Mouse (Mus musculus) hindbrain, embryonic 14.5 days (tissue): Measurements from ENCODE around the gene Fmnl2. TPM values are rescaled to one million over a fixed set of nuclear protein-coding genes. Genes with fewer than 3 reads are reported as not detected.
A peak's percentile ranks its signal among the peaks of the same experiment; 100 is the strongest.

ENCODE experiments used
- ATAC-seq: fragments of 200-750 bp; cut with Nextera tagmentation; 2 replicates; pipeline ENCODE4 v1.8.0; 2017; ENCODE audit warnings: moderate number of reproducible peaks, mild to moderate bottlenecking, moderate TSS enrichment, moderate library complexity; ENCODE audit not compliant: low FRiP score
- DNase-seq: peaks from one replicate; pipeline ENCODE4 v3.0.0-alpha.2; 2015; ENCODE audit warnings: low spot score
- H3K27ac ChIP-seq: fragments of 300-500 bp; sonication (generic); 2 replicates; pipeline ENCODE4 v1.5.1; 2014; ENCODE audit warnings: mild to moderate bottlenecking, moderate library complexity
- H3K27me3 ChIP-seq: fragments of 300-500 bp; sonication (generic); 2 replicates; pipeline ENCODE4 v1.6.1; 2014; ENCODE audit warnings: mild to moderate bottlenecking, low read length, mixed read lengths; ENCODE audit not compliant: control insufficient read depth, insufficient read depth
- H3K36me3 ChIP-seq: fragments of 300-500 bp; sonication (generic); replicated peaks from 2 replicates; pipeline ENCODE4 v1.6.1; 2014; ENCODE audit not compliant: control insufficient read depth, insufficient read depth
- H3K4me1 ChIP-seq: fragments of 300-500 bp; sonication (generic); replicated peaks from 2 replicates; pipeline ENCODE4 v1.6.1; 2014; ENCODE audit warnings: antibody characterized with exemption, low read length, mixed read lengths; ENCODE audit not compliant: control insufficient read depth, insufficient read depth
- H3K4me2 ChIP-seq: fragments of 300-500 bp; sonication (generic); replicated peaks from 2 replicates; pipeline ENCODE4 v1.6.1; 2014; ENCODE audit warnings: mild to moderate bottlenecking, moderate library complexity
- H3K4me3 ChIP-seq: fragments of 300-500 bp; sonication (generic); replicated peaks from 2 replicates; pipeline ENCODE4 v1.5.1; 2014; ENCODE audit warnings: mild to moderate bottlenecking, low read length
- H3K9ac ChIP-seq: fragments of 300-500 bp; sonication (generic); 2 replicates; pipeline ENCODE4 v1.6.1; 2014
- H3K9me3 ChIP-seq: fragments of 300-500 bp; sonication (generic); 2 replicates; pipeline ENCODE4 v1.6.1; 2016; ENCODE audit warnings: low read length; ENCODE audit not compliant: control insufficient read depth
- WGBS: fragments of 180-500 bp; shearing (Covaris S2); extraction: QIAGEN DNeasy Blood & Tissue Kit; methylation state at CpG from one replicate; pipeline ENCODE4 v1.1.7; 2014; 5-methylcytosine and 5-hydroxymethylcytosine counted together
- polyA plus RNA-seq: library from polyadenylated mRNA; unstranded; fragments of >200 nt; fragmentation: Nextera tagmentation; extraction: Ambion mirVana; gene quantifications from 2 replicates; pipeline ENCODE4 v1.2.1, GENCODE M21; 2014

Fmnl2 gene
- polyA plus RNA-seq, 1 experiment from 2014 or later = 13.7 TPM

- no peaks in the 10 kb centered on the region for H3K27me3 ChIP-seq
- WGBS = 79% methylated on average over 3 of the region's 3 CpGs
- H3K9ac ChIP-seq = no peak overlapping the region
- no peaks in the 10 kb centered on the region for H3K4me1 ChIP-seq
- no peaks in the 10 kb centered on the region for H3K9me3 ChIP-seq
- no peaks in the 10 kb centered on the region for H3K36me3 ChIP-seq
- no peak overlapping the region for H3K27ac ChIP-seq
- no peak overlapping the region for H3K4me2 ChIP-seq
- no peak overlapping the region for H3K4me3 ChIP-seq
- ATAC-seq = no peak
- no peak for DNase-seq
Observed at GRCm38 (mm10) chr2:52835726-52836125, 21.9 kb upstream of the Fmnl2 start.

- H3K4me2 ChIP-seq = no peak overlapping the region
- 50% methylated on average over 4 of the region's 4 CpGs for WGBS
- no peak for ATAC-seq
- no peaks in the 10 kb centered on the region for H3K27me3 ChIP-seq
- no peak overlapping the region for H3K4me3 ChIP-seq
- H3K4me1 ChIP-seq = no peaks in the 10 kb centered on the region
- no peaks in the 10 kb centered on the region for H3K9me3 ChIP-seq
- no peaks in the 10 kb centered on the region for H3K36me3 ChIP-seq
- H3K27ac ChIP-seq = no peak overlapping the region
- H3K9ac ChIP-seq = no peak overlapping the region
- DNase-seq = no peak
Observed at GRCm38 (mm10) chr2:52839074-52839473, 18.6 kb upstream of the Fmnl2 start.

GRCm38 (mm10) chr2:52839868-52840267 is 17.8 kb upstream of the Fmnl2 start:
- Histone ChIP-seq H3K9ac (no peak overlapping the region), H3K4me3 (no peak overlapping the region), H3K36me3 (no peaks in the 10 kb centered on the region), H3K4me2 (no peak overlapping the region), H3K4me1 (no peaks in the 10 kb centered on the region), H3K27ac (no peak overlapping the region), H3K9me3 (no peaks in the 10 kb centered on the region), H3K27me3 (no peaks in the 10 kb centered on the region)
- 72% methylated on average over 3 of the region's 3 CpGs for WGBS
- DNase-seq (no peak), ATAC-seq (peak; percentile 31; the same call in 1 of the 2 replicates)

GRCm38 (mm10) chr2:52843861-52844260 is 13.8 kb upstream of the Fmnl2 start:
- Histone ChIP-seq H3K9ac (no peak overlapping the region), H3K4me1 (no peaks in the 10 kb centered on the region), H3K36me3 (no peaks in the 10 kb centered on the region), H3K9me3 (no peaks in the 10 kb centered on the region), H3K27me3 (no peaks in the 10 kb centered on the region), H3K4me2 (no peak overlapping the region), H3K4me3 (no peak overlapping the region), H3K27ac (no peak overlapping the region)
- WGBS = 89% methylated on average over 2 of the region's 2 CpGs
- DNase-seq (no peak), ATAC-seq (no peak)

- no peak overlapping the region for H3K9ac ChIP-seq
- DNase-seq (no peak), ATAC-seq (no peak)
- no peak overlapping the region for H3K27ac ChIP-seq
- no peaks in the 10 kb centered on the region for H3K9me3 ChIP-seq
- H3K4me2 ChIP-seq = no peak overlapping the region
- H3K4me1 ChIP-seq = no peaks in the 10 kb centered on the region
- H3K27me3 ChIP-seq = no peaks in the 10 kb centered on the region
- H3K4me3 ChIP-seq = no peak overlapping the region
- no peaks in the 10 kb centered on the region for H3K36me3 ChIP-seq
- WGBS = 81% methylated on average over 14 of the region's 14 CpGs
Observed at GRCm38 (mm10) chr2:52844936-52845752, 12.5 kb upstream of the Fmnl2 start.

- 51% methylated on average over 3 of the region's 3 CpGs for WGBS
- DNase-seq (no peak), ATAC-seq (no peak)
- H3K4me2 ChIP-seq = no peak overlapping the region
- no peaks in the 10 kb centered on the region for H3K36me3 ChIP-seq
- H3K4me1 ChIP-seq = no peaks in the 10 kb centered on the region
- H3K9ac ChIP-seq = no peak overlapping the region
- no peaks in the 10 kb centered on the region for H3K27me3 ChIP-seq
- H3K27ac ChIP-seq = no peak overlapping the region
- H3K4me3 ChIP-seq = no peak overlapping the region
- H3K9me3 ChIP-seq = no peaks in the 10 kb centered on the region
Observed at GRCm38 (mm10) chr2:52846506-52846905, 11.2 kb upstream of the Fmnl2 start.

- Histone ChIP-seq H3K9me3 (no peaks in the 10 kb centered on the region), H3K4me1 (no peaks in the 10 kb centered on the region), H3K4me3 (no peak overlapping the region), H3K36me3 (no peaks in the 10 kb centered on the region), H3K27me3 (no peaks in the 10 kb centered on the region), H3K4me2 (no peak overlapping the region), H3K27ac (no peak overlapping the region), H3K9ac (no peak overlapping the region)
- DNase-seq (no peak), ATAC-seq (no peak)
- WGBS = 82% methylated on average over 3 of the region's 3 CpGs
Observed at GRCm38 (mm10) chr2:52849092-52849491, 8.6 kb upstream of the Fmnl2 start.

GRCm38 (mm10) chr2:52858529-52859465 is 1.1 kb downstream of the Fmnl2 start:
- peak; percentile 40 for ATAC-seq
- Histone ChIP-seq H3K9ac (peak overlapping the region; percentile 96), H3K9me3 (no peaks in the 10 kb centered on the region), H3K27me3 (no peaks in the 10 kb centered on the region), H3K4me3 (peak overlapping the region; percentile 89), H3K4me2 (peak overlapping the region; percentile 86), H3K36me3 (no peaks in the 10 kb centered on the region), H3K27ac (peak overlapping the region; percentile 90), H3K4me1 (peaks cover 34% of the 10 kb centered on the region)
- under 1% methylated on average over 43 of the region's 46 CpGs for WGBS
- peak; percentile 60 for DNase-seq

GRCm38 (mm10) chr2:52859466-52859840 is 1.8 kb downstream of the Fmnl2 start:
- Histone ChIP-seq H3K9ac (peak overlapping the region; percentile 96), H3K36me3 (no peaks in the 10 kb centered on the region), H3K4me3 (peak overlapping the region; percentile 89), H3K27me3 (no peaks in the 10 kb centered on the region), H3K27ac (no peak overlapping the region), H3K4me1 (peaks cover 34% of the 10 kb centered on the region), H3K9me3 (no peaks in the 10 kb centered on the region), H3K4me2 (peak overlapping the region; percentile 86)
- 3% methylated on average over 7 of the region's 7 CpGs for WGBS
- DNase-seq = peak; percentile 38
- ATAC-seq = no peak
